Mouse (Mus musculus) liver, embryonic 13.5 days (tissue): ENCODE results near the gene Ppp1r36. TPM values are rescaled to one million over a fixed set of nuclear protein-coding genes. Genes with fewer than 3 reads are reported as not detected.

Source experiments
- ATAC-seq: fragments of 200-750 bp; cut with Nextera tagmentation; 2 replicates; pipeline ENCODE4 v1.8.0; 2017; ENCODE audit warnings: low read depth, mild to moderate bottlenecking, moderate number of reproducible peaks, moderate library complexity
- DNase-seq: peaks from one replicate; pipeline ENCODE4 v3.0.0; 2022
- H3K27ac ChIP-seq: fragments of 300-500 bp; sonication (generic); 2 replicates; pipeline ENCODE4 v1.5.1; 2015; ENCODE audit warnings: moderate library complexity, mild to moderate bottlenecking, inconsistent platforms
- H3K27me3 ChIP-seq: fragments of 300-500 bp; sonication (generic); 2 replicates; pipeline ENCODE4 v1.6.1; 2015; ENCODE audit warnings: mild to moderate bottlenecking, inconsistent platforms
- H3K36me3 ChIP-seq: fragments of 300-500 bp; sonication (generic); 2 replicates; pipeline ENCODE4 v1.6.1; 2015; ENCODE audit warnings: mild to moderate bottlenecking, inconsistent platforms
- H3K4me1 ChIP-seq: fragments of 300-500 bp; sonication (generic); replicated peaks from 2 replicates; pipeline ENCODE4 v1.6.1; 2015; ENCODE audit warnings: inconsistent platforms
- H3K4me2 ChIP-seq: fragments of 300-500 bp; sonication (generic); 2 replicates; pipeline ENCODE4 v1.6.1; 2015; ENCODE audit warnings: inconsistent platforms, mild to moderate bottlenecking, moderate library complexity
- H3K4me3 ChIP-seq: fragments of 300-500 bp; sonication (generic); replicated peaks from 2 replicates; pipeline ENCODE4 v1.5.1; 2015; ENCODE audit warnings: mild to moderate bottlenecking, inconsistent platforms
- H3K9ac ChIP-seq: fragments of 300-500 bp; sonication (generic); 2 replicates; pipeline ENCODE4 v1.6.1; 2015; ENCODE audit warnings: mild to moderate bottlenecking, inconsistent platforms
- H3K9me3 ChIP-seq: fragments of 300-500 bp; sonication (generic); replicated peaks from 2 replicates; pipeline ENCODE4 v1.6.1; 2016; ENCODE audit warnings: inconsistent platforms
- WGBS: fragments of 180-500 bp; shearing (Covaris S2); methylation state at CpG from one replicate; pipeline ENCODE4 v1.1.7; 2015; ENCODE audit not compliant: insufficient replicate concordance; 5-methylcytosine and 5-hydroxymethylcytosine counted together
- polyA plus RNA-seq: library from polyadenylated mRNA; unstranded; fragments of >200 nt; fragmentation: Nextera tagmentation; extraction: Ambion mirVana; gene quantifications from 2 replicates; pipeline ENCODE4 v1.2.1, GENCODE M21; 2015

Ppp1r36 gene
- polyA plus RNA-seq, result 0.16 TPM in 1 of 2 replicates, not detected in the other

GRCm38 (mm10) chr12:76417433-76417854, at the start of gene Ppp1r36:
Ppp1r36 (plus strand) TSS chr12:76417538.
- Histone ChIP-seq H3K27me3 (peaks cover 30% of the 10 kb centered on the region), H3K4me3 (peak within 1 kb of the TSS; percentile 43), H3K4me2 (peak within 1 kb of the TSS; percentile 61), H3K9me3 (peaks cover 5% of the 10 kb centered on the region; the same call in 1 of the 2 replicates), H3K9ac (no peak within 1 kb of the TSS), H3K36me3 (no peaks in the 10 kb centered on the region), H3K27ac (no peak within 1 kb of the TSS), H3K4me1 (peaks cover 13% of the 10 kb centered on the region)
- DNase-seq, result no peak
- 5% methylated on average over 37 of the region's 37 CpGs for WGBS
- peak; percentile 50; the same call in 1 of the 2 replicates for ATAC-seq

GRCm38 (mm10) chr12:76368201-76368789, 49.0 kb upstream of the Ppp1r36 start:
- peak overlapping the region; percentile 97 for H3K27ac ChIP-seq
- no peak for ATAC-seq
- peak overlapping the region; percentile 98 for H3K9ac ChIP-seq
- H3K9me3 ChIP-seq, result no peaks in the 10 kb centered on the region
- H3K36me3 ChIP-seq, result peaks cover 2% of the 10 kb centered on the region; the same call in 1 of the 2 replicates
- H3K4me2 ChIP-seq, result peak overlapping the region; percentile 89
- H3K4me3 ChIP-seq, result peak overlapping the region; percentile 91
- WGBS, result 8% methylated on average over 9 of the region's 9 CpGs
- H3K4me1 ChIP-seq, result peaks cover 71% of the 10 kb centered on the region
- H3K27me3 ChIP-seq, result no peaks in the 10 kb centered on the region
- DNase-seq, result no peak

- Histone ChIP-seq H3K36me3 (peaks cover under 1% of the 10 kb centered on the region; the same call in 1 of the 2 replicates), H3K4me1 (peaks cover 70% of the 10 kb centered on the region), H3K4me2 (peak overlapping the region; percentile 89), H3K27me3 (no peaks in the 10 kb centered on the region), H3K9me3 (no peaks in the 10 kb centered on the region), H3K9ac (peak overlapping the region; percentile 98), H3K4me3 (peak overlapping the region; percentile 91), H3K27ac (peak overlapping the region; percentile 97)
- DNase-seq (no peak), ATAC-seq (peak; percentile 45)
- under 1% methylated on average over 26 of the region's 26 CpGs for WGBS
Measured at GRCm38 (mm10) chr12:76368790-76369205, 48.5 kb upstream of the Ppp1r36 start.

DNA sequence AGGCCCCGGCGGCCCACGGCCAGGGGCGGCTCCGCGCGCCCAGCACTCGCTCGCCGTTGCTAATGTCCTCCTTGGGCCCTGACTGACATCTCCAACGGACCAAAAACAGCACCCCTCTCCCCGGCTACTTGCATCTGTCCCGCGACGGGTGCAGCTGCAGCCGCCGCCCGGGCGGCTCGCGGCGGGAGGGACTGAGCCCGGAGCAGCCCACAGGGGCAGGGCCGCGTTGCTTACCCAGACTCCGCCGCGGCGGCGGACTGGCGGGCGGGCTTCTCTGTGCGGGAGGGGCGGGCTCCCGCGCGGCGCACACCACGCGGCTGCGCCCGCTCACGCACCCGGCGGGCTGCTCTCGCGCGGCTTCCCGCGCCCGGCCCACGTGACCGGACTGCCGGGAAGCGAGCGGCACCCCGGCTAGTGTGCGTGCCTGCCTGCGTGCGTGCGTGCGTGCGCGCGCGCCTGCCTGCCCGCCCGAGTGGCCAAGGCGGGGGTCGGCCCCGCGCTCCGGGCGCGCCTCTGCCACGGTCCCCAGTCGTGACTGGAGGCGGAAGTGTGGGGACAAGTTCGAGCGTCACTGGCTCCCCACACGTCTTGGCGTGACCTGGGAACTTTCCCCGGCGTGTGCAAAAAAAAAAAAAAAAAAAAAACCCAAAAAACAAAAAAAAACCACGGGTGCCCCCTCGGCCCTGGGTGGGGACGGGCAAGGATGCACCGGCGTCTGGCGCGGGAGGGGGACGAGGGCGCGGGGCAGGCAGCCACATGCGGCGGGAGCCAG, 47.9 kb upstream of the Ppp1r36 start, which contains the start of gene Zbtb25:
Gene Zbtb25 (minus strand): TSS at position 397 of the 772 bp plus-strand sequence.
- no peaks in the 10 kb centered on the region for H3K36me3 ChIP-seq
- ATAC-seq, result peak; percentile 75
- peak within 1 kb of the TSS; percentile 97 for H3K27ac ChIP-seq
- H3K9ac ChIP-seq, result peak within 1 kb of the TSS; percentile 98
- peaks cover 70% of the 10 kb centered on the region for H3K4me1 ChIP-seq
- H3K4me2 ChIP-seq, result peak within 1 kb of the TSS; percentile 89
- H3K27me3 ChIP-seq, result no peaks in the 10 kb centered on the region
- DNase-seq, result peak; percentile 77
- H3K9me3 ChIP-seq, result no peaks in the 10 kb centered on the region
- WGBS, result under 1% methylated on average over 95 of the region's 96 CpGs
- H3K4me3 ChIP-seq, result peak within 1 kb of the TSS; percentile 91

DNA sequence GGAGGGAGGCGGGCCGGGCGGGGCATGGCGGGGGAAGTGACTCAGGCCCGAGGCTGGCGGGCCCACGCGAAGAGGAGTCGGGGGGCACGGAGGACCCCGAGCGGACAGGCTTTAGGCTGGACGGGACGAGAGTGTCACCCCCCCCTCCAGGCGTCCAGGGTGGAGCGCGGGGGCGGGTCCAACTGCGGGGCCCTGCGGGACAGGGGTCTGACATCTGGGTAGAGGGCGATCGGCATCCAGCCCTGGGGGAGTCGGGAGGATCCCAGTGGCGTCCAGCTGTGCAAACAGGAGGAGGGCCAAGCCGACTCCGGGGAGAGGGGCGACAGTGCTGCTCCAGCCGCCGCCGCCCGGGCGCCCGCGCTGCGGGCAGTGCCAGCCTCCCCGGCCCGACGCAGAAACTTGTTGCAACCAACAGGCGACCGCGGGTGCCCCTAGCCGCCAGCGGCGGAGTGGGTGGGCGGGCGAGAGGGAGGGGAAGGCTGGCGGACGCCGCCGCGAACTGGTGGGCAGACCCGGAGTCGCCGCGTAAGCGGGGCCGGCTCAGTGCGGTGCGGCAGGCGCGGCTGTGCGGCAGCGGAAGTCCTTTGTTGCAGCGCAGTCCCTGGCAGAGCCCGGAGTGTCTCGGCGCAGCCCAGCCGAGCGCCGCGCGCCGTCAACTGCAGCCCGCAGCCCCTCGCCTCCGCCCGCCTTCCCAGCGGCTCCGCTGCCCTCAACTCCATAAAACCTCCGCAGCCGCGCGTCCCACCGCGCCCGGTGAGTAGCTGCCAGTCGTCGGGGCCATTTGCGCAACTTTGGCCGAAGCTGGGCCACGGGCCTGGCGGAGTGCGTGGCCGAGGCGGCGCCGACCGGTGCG, 47.1 kb upstream of the Ppp1r36 start, which contains the start of gene Zbtb1:
Gene Zbtb1 (plus strand): TSS at position 289 of the 853 bp plus-strand sequence.
- Histone ChIP-seq H3K9ac (peak within 1 kb of the TSS; percentile 98), H3K4me2 (peak within 1 kb of the TSS; percentile 89), H3K36me3 (no peaks in the 10 kb centered on the region), H3K4me3 (peak within 1 kb of the TSS; percentile 91), H3K27ac (peak within 1 kb of the TSS; percentile 97), H3K4me1 (peaks cover 73% of the 10 kb centered on the region), H3K27me3 (no peaks in the 10 kb centered on the region), H3K9me3 (no peaks in the 10 kb centered on the region)
- ATAC-seq, result peak; percentile 38
- under 1% methylated on average over 98 of the region's 99 CpGs for WGBS
- peak; percentile 73 for DNase-seq

DNA sequence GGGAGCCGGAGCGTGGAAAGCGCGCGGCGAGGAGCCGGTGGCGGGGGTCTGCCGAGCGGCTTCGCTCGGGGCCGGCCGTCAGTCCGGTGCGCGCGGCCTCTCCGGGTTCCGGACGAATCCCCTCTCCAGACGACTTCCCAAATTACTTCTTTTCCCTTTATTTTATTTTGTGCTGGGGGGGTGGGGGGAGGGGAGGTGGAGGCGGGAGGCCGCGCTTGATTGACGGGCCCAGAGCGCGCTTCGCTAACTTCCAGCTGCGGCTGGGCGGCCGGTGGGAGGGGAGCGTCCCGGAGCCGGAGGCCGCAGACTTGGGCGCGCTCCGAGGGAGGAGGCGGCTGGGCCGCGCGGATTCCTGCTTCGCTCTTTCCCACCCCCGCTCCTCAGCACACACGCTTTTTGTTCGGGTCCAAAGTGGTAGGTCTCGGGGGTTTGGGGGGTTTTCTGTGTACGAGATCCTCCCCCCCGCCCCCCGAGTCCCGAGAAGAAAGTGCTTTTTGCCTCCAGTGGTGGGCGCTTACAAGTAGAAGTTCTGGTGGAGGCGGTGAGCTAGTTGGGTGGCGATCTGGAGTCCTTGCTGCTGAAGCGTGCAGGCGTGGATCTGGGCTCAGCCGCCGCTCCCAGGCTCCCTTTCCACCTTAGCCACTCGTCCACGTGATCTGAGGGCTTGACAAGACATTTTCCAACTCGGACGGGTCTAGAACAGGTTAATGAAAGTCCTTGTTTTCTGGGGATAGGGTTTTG, 46.3 kb upstream of the Ppp1r36 start:
- Histone ChIP-seq H3K4me2 (peak overlapping the region; percentile 89), H3K9me3 (no peaks in the 10 kb centered on the region), H3K9ac (peak overlapping the region; percentile 98), H3K27ac (peak overlapping the region; percentile 97), H3K4me3 (peak overlapping the region; percentile 91), H3K36me3 (no peaks in the 10 kb centered on the region), H3K4me1 (peaks cover 74% of the 10 kb centered on the region), H3K27me3 (no peaks in the 10 kb centered on the region)
- peak; percentile 57 for ATAC-seq
- DNase-seq, result peak; percentile 72
- WGBS, result under 1% methylated on average over 60 of the region's 63 CpGs

DNA sequence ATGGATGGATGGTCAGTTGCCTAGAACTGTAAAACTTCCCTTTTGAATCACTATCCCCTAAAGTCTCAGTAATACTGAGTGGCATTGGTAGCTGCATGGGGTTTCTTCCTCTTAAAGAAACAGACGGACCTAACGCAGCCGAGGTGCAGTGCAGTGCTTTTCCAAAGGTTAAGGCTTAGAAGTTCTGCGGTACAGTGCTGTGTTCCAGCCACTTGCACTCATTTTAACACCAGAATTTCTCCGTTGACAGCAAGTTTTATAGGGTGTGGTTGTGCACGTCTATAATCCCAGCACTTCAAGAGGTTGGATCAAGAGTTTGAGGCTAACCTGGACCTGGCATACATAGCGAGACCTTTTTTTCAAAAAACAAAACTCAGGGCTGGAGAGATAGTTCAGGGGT, 45.3 kb upstream of the Ppp1r36 start:
- peak overlapping the region; percentile 97 for H3K27ac ChIP-seq

DNA sequence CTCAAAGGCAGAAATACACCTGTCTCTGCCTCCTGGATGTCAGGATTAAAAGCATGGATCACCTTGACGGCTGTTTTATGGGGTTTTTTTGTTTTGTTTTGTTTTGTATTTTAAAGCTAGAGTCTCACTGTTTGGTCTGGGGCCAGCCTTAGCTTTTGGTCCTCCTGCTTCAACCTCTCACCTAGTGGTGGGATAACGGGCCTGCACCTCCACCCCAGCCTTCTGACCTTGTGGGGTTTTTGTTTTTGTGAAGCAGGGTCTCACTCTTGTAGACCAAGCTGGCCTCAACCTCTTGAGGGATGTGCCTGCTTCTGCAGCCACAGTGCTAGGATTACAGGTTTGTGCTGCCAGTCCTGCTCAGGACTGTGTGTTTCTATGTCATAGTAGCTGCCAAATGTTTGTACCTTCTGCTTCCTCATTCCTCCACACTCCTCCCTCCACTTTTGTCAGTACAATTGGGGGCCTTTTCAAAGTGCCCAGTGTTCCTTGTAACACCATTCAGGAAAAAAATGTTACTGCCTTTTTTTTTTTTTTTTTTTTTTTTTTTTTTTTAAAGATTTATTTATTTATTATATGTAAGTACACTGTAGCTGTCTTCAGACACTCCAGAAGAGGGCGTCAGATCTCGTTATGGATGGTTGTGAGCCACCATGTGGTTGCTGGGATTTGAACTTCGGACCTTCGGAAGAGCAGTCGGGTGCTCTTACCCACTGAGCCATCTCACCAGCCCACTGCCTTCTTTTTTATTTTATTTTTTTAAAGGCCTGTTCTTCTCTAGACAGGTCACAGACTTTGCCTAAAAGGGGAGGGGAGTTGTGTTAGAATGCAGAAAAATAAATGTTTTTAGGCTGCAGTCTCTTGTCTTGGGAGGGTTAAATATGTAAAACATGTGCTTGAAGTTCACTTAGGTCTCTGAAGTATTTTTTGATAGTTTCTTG, 44.2 kb upstream of the Ppp1r36 start:
- Histone ChIP-seq H3K9me3 (no peaks in the 10 kb centered on the region), H3K27me3 (no peaks in the 10 kb centered on the region), H3K4me3 (peak overlapping the region; percentile 91), H3K27ac (peak overlapping the region; percentile 97), H3K4me2 (peak overlapping the region; percentile 89), H3K36me3 (no peaks in the 10 kb centered on the region), H3K4me1 (peaks cover 74% of the 10 kb centered on the region), H3K9ac (peak overlapping the region; percentile 98)
- ATAC-seq (no peak), DNase-seq (no peak)
- WGBS, result 60% methylated on average over 7 of the region's 7 CpGs

More for the DNA sequence above, 45.3 kb upstream of the Ppp1r36 start:
- WGBS, result 20% methylated on average over 7 of the region's 7 CpGs
- Histone ChIP-seq H3K36me3 (no peaks in the 10 kb centered on the region), H3K9ac (peak overlapping the region; percentile 98), H3K27me3 (no peaks in the 10 kb centered on the region), H3K4me1 (peaks cover 74% of the 10 kb centered on the region), H3K4me2 (peak overlapping the region; percentile 89), H3K4me3 (peak overlapping the region; percentile 91), H3K9me3 (no peaks in the 10 kb centered on the region)
- DNase-seq (no peak), ATAC-seq (no peak)

- Histone ChIP-seq H3K9me3 (no peaks in the 10 kb centered on the region), H3K4me2 (peak overlapping the region; percentile 54), H3K9ac (peak overlapping the region; percentile 15; the same call in 1 of the 2 replicates), H3K4me3 (no peak overlapping the region), H3K27me3 (no peaks in the 10 kb centered on the region), H3K27ac (peak overlapping the region; percentile 83), H3K36me3 (0 out of 2 replicates have a peak, but pooled peaks cover 3% of the 10 kb centered on the region), H3K4me1 (peaks cover 74% of the 10 kb centered on the region)
- no peak for DNase-seq
- no peak for ATAC-seq
- 69% methylated on average over 6 of the region's 6 CpGs for WGBS
Measured at GRCm38 (mm10) chr12:76373991-76374390, 43.3 kb upstream of the Ppp1r36 start.
